Mouse (Mus musculus): ENCODE data around the gene Cpa3. TPM values are rescaled to one million over a fixed set of nuclear protein-coding genes. Genes with fewer than 3 reads are reported as not detected.

Gene Cpa3
- total RNA-seq, 1 experiment: not detected

DNA sequence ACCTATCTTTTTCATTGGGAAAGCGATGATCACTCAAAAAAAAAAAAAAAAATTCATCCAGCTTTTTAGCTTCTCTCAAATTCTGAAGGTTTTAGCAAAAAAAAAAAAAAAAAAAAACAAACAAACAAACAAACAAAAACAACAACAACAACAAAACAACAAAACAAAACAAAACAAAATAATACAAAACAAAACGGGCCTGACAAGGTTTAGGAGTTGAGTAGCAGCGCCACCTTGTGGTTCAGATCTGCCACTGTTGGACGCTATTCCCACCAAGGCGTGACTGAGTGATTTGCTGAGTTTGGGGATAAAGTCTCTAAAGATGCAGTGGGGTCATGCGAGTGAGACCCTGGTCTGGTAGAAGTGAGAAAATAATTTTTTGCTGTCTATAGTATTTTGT, 43.1 kb downstream of the Cpa3 start:
- no peaks in the 10 kb centered on the region for H3K9me3 ChIP-seq (ENCODE audit: control insufficient read depth, insufficient read depth, low read depth, low read length)
- in situ Hi-C loops (cut with MboI; ENCODE audit: low sequenced_read_pairs in 2 of 2, unreplicated experiment in 2 of 2): loop anchor here (5.0 to 25.0 kb wide), 2 partner anchors 287 to 297 kb away; no protein-coding TSS in a partner anchor
- no peak for TF ChIP-seq CHD2 (IDR thresholded peaks at IDR 0.05; ENCODE audit: low read depth, low read length)
- no peak for TF ChIP-seq HCFC1 (IDR thresholded peaks at IDR 0.05; ENCODE audit: borderline replicate concordance, insufficient read depth, low read length)
- peak; percentile 91 for TF ChIP-seq ZNF384 (IDR thresholded peaks at IDR 0.05; ENCODE audit: low read depth, low read length)
- TF ChIP-seq ZC3H11A (IDR thresholded peaks at IDR 0.05; ENCODE audit: borderline replicate concordance, low read depth, low read length): peak; percentile 82; the same call in 1 of the 2 replicates
- 0 out of 2 replicates have a peak, but pooled peaks have one; percentile 23 for TF ChIP-seq MAFK (IDR thresholded peaks at IDR 0.05; ENCODE audit: insufficient read depth, low read depth, low read length)

DNA sequence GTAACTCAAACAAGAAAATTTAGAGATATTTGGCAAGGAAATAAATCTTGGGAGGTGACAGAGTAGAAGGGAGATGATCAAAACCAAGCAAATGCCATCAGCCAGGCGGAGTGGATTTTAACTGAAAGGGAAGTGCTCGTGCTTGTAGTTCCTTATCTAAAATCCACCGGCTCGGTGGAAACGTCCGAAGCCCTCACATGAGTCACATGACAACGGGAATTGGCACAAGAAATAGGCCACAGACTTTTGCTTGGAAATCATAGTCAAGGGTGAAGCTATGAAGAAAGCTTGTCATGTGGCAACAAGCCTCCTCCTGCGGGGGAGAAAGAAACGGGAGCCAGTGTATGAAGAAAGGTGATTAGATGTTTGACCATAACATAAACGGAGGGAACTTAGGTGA, 44.1 kb downstream of the Cpa3 start:
- Histone ChIP-seq H3K4me3 (ENCODE audit: insufficient read depth in 1 of 2, low read depth in 1 of 2, low read length in 2 of 2, poor library complexity in 1 of 2, severe bottlenecking in 1 of 2) (no peak overlapping the region), H3K4me1 (ENCODE audit: control insufficient read depth in 2 of 2, insufficient read depth in 2 of 2, low read length in 2 of 2, poor library complexity in 1 of 2) (peaks cover 0 to 1% of the 10 kb centered on the region in 2 experiments; a peak in 1 of 4 replicates), H3K9me3 (ENCODE audit: control insufficient read depth, insufficient read depth, low read depth, low read length) (no peaks in the 10 kb centered on the region), H3K27ac (ENCODE audit: insufficient read depth, low read depth, low read length, poor library complexity, severe bottlenecking) (no peak overlapping the region), H3K9ac (ENCODE audit: insufficient read depth, low read depth, low read length, poor library complexity, severe bottlenecking) (no peak overlapping the region), H3K36me3 (ENCODE audit: control insufficient read depth, insufficient read depth, low read length, poor library complexity, severe bottlenecking) (no peaks in the 10 kb centered on the region)
- no peak for DNase-seq (ENCODE audit: low read depth, low spot score)
- in situ Hi-C loops (cut with MboI; ENCODE audit: low sequenced_read_pairs in 2 of 2, unreplicated experiment in 2 of 2): loop anchor here (5.0 to 25.0 kb wide), 2 partner anchors 286 to 296 kb away; no protein-coding TSS in a partner anchor
- TF ChIP-seq ZC3H11A (IDR thresholded peaks at IDR 0.05; ENCODE audit: borderline replicate concordance, low read depth, low read length): no peak
- no peak for TF ChIP-seq ZNF384 (IDR thresholded peaks at IDR 0.05; ENCODE audit: low read depth, low read length)
- no peak for TF ChIP-seq HCFC1 (IDR thresholded peaks at IDR 0.05; ENCODE audit: borderline replicate concordance, insufficient read depth, low read length)
- no peak for TF ChIP-seq CHD2 (IDR thresholded peaks at IDR 0.05; ENCODE audit: low read depth, low read length)
- no peak for TF ChIP-seq MAFK (IDR thresholded peaks at IDR 0.05; ENCODE audit: insufficient read depth, low read depth, low read length)

More for the DNA sequence above, 43.1 kb downstream of the Cpa3 start:
- H3K9ac ChIP-seq (ENCODE audit: insufficient read depth, low read depth, low read length, poor library complexity, severe bottlenecking): no peak overlapping the region
- H3K4me3 ChIP-seq (ENCODE audit: insufficient read depth in 1 of 2, low read depth in 1 of 2, low read length in 2 of 2, poor library complexity in 1 of 2, severe bottlenecking in 1 of 2): no peak overlapping the region
- peak; percentile 40 for DNase-seq (ENCODE audit: low read depth, low spot score)
- H3K27ac ChIP-seq (ENCODE audit: insufficient read depth, low read depth, low read length, poor library complexity, severe bottlenecking): no peak overlapping the region
- peaks cover 0 to 1% of the 10 kb centered on the region in 2 experiments; a peak in 1 of 4 replicates for H3K4me1 ChIP-seq (ENCODE audit: control insufficient read depth in 2 of 2, insufficient read depth in 2 of 2, low read length in 2 of 2, poor library complexity in 1 of 2)
- no peaks in the 10 kb centered on the region for H3K36me3 ChIP-seq (ENCODE audit: control insufficient read depth, insufficient read depth, low read length, poor library complexity, severe bottlenecking)

DNA sequence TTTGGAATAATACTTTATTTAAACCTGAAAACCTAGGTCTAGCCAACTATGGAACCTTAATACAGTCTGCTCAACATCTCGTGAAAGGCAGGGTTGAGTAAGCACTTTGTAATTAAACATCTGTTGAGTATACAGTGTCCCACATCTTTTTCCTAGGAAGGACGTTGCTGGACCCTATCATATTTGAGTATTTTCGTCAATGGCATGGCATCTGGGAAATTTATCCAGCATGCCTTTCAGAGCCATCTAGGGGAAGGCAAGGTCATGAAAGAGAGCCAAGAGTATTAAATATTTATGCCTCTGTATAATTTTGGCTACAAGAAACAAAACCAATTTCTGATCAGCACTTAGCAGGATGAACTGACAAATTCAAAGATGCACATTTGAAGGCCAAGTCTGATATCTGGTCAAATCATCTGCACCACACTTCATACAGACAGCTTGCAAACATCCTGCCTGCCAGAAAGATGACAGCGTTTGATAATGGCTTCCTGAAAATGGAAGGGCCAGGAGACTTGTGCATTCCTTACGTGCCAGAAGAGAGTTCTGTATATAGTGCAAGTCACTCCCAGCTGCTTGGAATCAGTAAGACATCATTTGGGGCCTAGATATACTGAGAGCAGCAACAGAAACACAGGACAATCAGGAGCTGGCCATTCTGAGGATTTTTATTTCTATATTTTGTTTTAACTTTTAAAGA, 52.9 kb downstream of the Cpa3 start:
- no peak overlapping the region for H3K4me3 ChIP-seq (ENCODE audit: insufficient read depth in 1 of 2, low read depth in 1 of 2, low read length in 2 of 2, poor library complexity in 1 of 2, severe bottlenecking in 1 of 2)
- no peaks in the 10 kb centered on the region for H3K36me3 ChIP-seq (ENCODE audit: control insufficient read depth, insufficient read depth, low read length, poor library complexity, severe bottlenecking)
- no peaks in the 10 kb centered on the region for H3K4me1 ChIP-seq (ENCODE audit: control insufficient read depth in 2 of 2, insufficient read depth in 2 of 2, low read length in 2 of 2, poor library complexity in 1 of 2)
- no peak overlapping the region for H3K27ac ChIP-seq (ENCODE audit: insufficient read depth, low read depth, low read length, poor library complexity, severe bottlenecking)
- no peak for DNase-seq (ENCODE audit: low read depth, low spot score)
- in situ Hi-C loops (cut with MboI; ENCODE audit: low sequenced_read_pairs in 2 of 2, unreplicated experiment in 2 of 2): loop anchor here in 1 of 2 experiments (25.0 kb wide), 1 partner anchor 277 kb away; no protein-coding TSS in a partner anchor
- no peaks in the 10 kb centered on the region for H3K9me3 ChIP-seq (ENCODE audit: control insufficient read depth, insufficient read depth, low read depth, low read length)
- TF ChIP-seq ZC3H11A (IDR thresholded peaks at IDR 0.05; ENCODE audit: borderline replicate concordance, low read depth, low read length) (no peak), HCFC1 (IDR thresholded peaks at IDR 0.05; ENCODE audit: borderline replicate concordance, insufficient read depth, low read length) (no peak), ZNF384 (IDR thresholded peaks at IDR 0.05; ENCODE audit: low read depth, low read length) (no peak), CHD2 (IDR thresholded peaks at IDR 0.05; ENCODE audit: low read depth, low read length) (no peak), MAFK (IDR thresholded peaks at IDR 0.05; ENCODE audit: insufficient read depth, low read depth, low read length) (no peak)
- H3K9ac ChIP-seq (ENCODE audit: insufficient read depth, low read depth, low read length, poor library complexity, severe bottlenecking): no peak overlapping the region

DNA sequence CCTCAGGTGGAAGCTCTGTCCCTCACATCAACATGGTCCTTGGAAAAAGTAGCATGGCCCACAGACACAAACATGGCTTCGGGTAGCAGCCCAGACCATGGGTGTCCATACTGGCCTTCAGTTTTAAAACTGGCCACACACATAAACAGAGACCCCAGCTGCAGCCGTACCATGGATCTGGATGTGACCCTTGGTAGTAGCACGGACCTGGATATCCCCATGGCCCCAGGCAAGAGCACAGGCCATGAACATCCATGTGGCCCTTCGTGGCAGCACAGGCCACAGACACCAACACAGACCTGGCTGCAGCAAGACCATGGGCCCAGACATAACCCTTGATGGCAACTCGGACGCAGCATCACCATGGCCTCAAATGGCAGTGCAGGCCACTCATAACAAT, 69.6 kb downstream of the Cpa3 start:
- Histone ChIP-seq H3K4me3 (ENCODE audit: insufficient read depth in 1 of 2, low read depth in 1 of 2, low read length in 2 of 2, poor library complexity in 1 of 2, severe bottlenecking in 1 of 2) (no peak overlapping the region), H3K9ac (ENCODE audit: insufficient read depth, low read depth, low read length, poor library complexity, severe bottlenecking) (no peak overlapping the region), H3K9me3 (ENCODE audit: control insufficient read depth, insufficient read depth, low read depth, low read length) (no peaks in the 10 kb centered on the region), H3K4me1 (ENCODE audit: control insufficient read depth in 2 of 2, insufficient read depth in 2 of 2, low read length in 2 of 2, poor library complexity in 1 of 2) (no peaks in the 10 kb centered on the region), H3K36me3 (ENCODE audit: control insufficient read depth, insufficient read depth, low read length, poor library complexity, severe bottlenecking) (no peaks in the 10 kb centered on the region), H3K27ac (ENCODE audit: insufficient read depth, low read depth, low read length, poor library complexity, severe bottlenecking) (no peak overlapping the region)
- in situ Hi-C loops (cut with MboI; ENCODE audit: low sequenced_read_pairs in 2 of 2, unreplicated experiment in 2 of 2): no loop called here
- TF ChIP-seq CHD2 (IDR thresholded peaks at IDR 0.05; ENCODE audit: low read depth, low read length) (no peak), ZNF384 (IDR thresholded peaks at IDR 0.05; ENCODE audit: low read depth, low read length) (no peak), MAFK (IDR thresholded peaks at IDR 0.05; ENCODE audit: insufficient read depth, low read depth, low read length) (no peak), ZC3H11A (IDR thresholded peaks at IDR 0.05; ENCODE audit: borderline replicate concordance, low read depth, low read length) (no peak), HCFC1 (IDR thresholded peaks at IDR 0.05; ENCODE audit: borderline replicate concordance, insufficient read depth, low read length) (no peak)
- DNase-seq (ENCODE audit: low read depth, low spot score): no peak
